Mouse (Mus musculus) heart, adult 11 months (tissue): ENCODE results near the gene Cd300a.

ENCODE experiments used
- DNase-seq: peaks from one replicate; pipeline ENCODE4 v3.0.0; 2022

Cd300a gene

DNA sequence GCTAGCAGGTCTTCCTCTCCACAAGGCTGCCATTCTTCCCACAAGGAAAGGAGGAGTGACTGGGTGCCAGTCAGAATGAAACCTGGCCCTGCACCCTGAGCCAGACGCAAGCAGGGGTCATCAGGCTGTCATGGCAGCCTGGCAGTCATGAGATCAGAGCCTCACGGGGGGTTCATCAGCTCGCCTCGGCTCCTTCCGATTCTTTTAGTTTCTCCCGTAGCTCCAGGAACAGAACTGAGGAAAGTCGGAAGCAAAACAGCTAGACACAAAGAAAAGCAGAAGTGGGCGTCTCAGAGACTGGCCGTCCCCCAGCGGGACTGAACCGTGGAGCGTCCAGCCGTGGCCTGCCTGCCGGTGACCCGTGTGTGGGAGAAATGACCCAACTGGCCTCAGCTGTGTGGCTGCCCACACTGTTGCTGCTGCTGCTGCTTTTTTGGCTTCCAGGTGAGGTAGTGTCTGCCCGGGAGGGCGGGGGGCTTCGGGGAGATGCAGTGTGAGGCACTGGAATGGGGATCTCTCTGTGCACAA lies at the start of gene Cd300a:
Gene Cd300a (plus strand): TSS at position 51 of the 528 bp plus-strand sequence.
- DNase-seq: peak; percentile 95

DNA sequence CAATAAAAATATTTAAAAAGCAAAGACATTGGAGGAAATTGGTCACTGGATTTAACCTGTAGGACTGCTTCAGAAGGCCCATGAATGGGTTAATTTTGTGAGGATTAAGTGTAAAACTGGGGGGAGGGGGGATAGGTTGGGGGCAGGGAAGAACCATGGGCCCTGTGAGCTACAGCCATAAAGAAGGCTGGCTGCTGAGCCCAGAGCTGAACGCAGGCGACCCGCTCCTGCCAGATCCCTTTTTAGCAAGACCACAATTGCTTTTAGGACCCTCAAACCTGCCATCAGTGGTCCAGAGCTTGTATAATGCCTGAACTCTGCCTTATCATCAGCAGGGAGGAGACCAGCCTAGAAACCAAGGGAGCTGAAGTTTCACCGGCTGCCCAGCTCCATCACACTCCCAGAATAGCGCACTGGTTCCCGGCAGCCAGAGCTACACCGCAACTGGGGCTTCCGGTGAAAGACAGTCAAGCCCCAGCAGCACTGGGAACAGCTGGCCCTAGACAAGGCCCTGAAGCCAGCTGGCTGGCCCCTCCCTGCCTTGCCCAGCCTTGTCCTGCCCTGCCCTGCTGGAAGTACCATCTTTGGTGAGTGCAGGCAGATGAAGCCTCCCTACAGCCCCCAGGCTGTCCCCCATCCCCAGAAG lies 45.9 kb upstream of the Cd300a start:
- DNase-seq: peak; percentile 96

DNA sequence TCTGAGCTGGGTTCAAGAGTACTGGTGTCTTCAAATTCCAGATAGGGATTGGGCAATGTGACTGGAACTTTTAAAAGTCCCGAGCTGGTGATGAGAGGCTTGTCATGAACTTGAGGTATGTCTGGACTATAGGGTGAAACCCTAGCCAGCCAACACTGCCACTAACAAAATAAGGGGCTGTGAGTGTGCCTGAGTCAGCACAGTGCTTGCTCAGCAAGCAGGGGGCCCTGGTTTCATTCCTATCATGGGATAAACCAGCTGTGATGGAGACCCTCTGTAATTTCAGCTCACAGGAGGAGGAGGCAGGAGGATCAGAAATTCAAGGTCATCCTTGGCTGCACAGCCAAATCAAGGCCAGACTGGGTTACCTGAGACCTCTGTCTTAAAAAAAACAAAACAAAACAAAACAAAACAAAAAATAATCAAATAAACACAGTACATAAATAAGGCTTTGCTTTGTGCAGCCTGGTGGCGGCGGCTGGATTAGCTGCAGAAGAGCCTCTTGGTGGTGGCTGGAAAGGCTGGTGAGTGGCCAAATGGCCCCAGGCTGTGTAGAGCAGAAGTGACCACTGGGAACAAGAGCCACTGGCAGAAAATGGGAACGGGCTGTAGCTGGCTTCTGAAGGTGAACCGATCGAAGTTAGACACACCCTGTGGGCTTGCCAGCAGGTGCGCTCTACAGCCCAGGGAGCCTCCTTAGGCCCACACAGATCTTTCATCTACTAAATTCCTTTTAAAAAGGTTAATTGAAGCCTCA lies 45.2 kb upstream of the Cd300a start:
- DNase-seq: no peak

DNA sequence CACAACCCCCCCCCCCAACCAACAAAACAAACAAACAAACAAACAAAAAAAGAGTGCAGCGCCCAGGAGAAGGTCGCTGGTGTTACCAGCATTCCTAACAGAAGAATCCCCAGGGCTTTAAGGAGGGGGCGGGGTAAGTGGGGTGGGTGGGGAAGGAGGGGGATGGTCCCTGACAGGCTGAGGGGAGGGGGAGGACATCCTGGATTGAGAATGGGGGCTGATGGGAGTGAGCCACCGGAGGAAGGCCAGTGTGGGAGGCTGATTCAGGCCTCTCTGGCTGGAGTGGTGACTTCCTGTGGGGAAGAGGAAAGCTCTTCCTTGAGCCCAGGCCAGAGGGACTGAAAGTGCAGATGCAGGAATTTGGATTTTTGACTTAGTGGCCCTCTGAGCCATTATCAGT lies 43.5 kb upstream of the Cd300a start:
- no peak for DNase-seq

DNA sequence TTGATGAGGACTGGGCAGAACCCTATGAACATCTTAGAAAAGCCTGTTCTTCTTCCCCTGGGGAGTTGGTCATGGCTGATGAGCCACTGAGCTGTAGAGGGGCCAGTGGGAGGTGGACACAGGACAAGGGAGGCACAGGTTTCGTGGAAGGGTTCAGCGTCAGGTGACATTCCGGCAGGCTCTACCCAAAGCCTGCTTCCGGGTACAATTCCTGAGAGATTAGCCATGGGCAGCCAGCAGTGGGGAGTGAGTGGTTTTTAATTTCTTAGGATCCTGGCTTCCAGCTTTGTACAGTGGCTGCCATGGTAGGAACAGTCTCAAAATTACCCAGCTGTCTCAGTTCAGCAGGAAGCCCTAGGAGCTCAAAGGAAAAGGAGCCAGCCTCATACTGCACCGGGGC lies 42.8 kb upstream of the Cd300a start:
- DNase-seq: no peak

DNA sequence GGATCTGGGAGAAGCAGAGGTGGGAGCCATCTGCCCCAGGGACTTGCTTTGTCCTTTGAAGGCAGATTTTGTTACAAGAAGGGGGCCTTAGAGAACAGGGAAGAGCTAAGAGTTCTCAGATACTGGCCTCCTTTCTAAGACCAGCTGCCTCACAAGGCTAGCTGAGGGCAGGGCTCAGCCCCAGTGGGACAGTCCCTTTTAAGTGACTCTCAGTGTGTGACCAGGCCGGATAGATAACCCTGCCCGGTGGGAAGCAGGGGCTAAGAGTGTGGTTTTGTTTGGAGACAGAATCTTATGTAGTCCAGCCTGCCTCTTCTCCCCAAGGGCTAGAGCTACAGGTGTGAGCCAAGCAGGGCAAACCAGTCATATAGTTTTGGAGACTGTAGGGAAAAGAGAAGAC lies 40.3 kb upstream of the Cd300a start:
- peak; percentile 93 for DNase-seq

DNA sequence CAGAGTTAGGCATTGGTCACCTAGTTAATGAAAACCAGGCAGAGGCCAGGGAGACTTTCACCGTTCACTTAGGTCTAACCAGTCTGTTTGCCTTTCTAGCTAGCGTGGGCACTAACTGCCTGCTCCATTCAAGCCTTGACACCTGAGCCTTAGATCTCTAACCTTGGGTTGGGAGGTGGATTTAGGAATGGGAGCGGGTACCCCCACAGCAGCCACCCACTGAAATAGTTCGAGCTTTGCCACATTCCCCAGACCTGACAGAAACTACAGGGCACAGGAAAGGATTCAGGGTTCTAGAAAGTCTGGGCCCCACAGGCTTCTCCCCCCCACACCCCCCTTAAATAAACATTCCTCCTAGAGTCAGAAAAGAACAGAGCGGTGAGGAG lies 39.8 kb upstream of the Cd300a start:
- no peak for DNase-seq

DNA sequence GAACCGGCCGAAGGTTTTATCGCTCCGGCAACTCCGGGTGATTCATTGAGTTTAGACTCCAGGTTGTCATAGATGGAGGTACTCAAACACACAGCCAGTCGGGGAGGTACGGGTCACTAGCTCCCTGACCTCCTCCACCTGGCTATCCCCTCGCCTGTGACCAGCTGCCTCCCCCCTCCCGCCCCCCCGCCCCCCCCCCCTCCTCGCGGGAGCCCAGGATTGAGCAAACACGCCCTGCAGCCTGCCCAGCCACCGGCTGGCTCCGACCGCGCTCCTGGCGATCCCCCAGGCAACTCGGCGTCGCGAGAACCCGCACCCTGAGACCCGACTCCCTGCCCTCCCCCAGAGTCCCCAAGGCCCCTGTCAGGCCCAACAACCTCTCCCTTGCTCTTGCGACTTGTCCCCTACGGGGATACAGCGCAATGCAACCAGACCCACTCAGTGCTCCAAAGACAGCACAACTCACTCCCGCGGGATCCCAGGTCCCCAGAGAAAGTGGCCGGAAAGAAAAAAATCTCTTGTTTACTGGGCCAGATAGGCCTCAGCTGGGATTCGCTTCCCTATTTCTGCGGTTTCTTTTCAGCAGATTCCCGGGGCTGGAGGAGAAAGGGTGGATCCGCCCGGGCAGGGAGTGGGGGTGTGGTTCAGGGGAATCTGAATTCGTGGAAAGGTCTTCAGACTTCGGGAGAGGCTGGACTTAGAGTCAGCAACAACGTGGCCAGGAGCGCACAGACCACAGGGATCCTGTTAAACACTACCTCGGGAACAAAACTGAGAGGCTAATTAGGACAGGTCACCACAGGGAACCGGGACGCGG lies 39.2 kb upstream of the Cd300a start, which contains the start of gene Gprc5c:
Gene Gprc5c (plus strand): TSS at position 701 of the 817 bp plus-strand sequence.
- peak; percentile 98 for DNase-seq

DNA sequence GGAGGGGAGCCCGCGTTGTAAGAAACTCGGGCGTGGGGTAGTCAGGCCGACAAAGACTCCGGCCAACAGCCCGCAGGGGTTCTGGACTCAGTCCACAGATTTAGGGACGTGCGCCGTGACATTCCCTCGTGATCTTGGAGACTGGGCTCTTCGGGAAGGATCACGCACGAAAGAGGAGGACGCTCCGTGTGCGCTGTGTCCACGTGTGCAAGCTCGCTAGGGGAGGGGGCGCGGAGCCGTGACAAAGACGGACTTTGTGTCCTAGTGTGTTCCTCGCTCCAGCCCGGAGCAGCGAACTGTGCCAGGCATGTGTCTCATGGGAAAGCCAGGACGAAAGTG lies 38.6 kb upstream of the Cd300a start:
- no peak for DNase-seq

DNA sequence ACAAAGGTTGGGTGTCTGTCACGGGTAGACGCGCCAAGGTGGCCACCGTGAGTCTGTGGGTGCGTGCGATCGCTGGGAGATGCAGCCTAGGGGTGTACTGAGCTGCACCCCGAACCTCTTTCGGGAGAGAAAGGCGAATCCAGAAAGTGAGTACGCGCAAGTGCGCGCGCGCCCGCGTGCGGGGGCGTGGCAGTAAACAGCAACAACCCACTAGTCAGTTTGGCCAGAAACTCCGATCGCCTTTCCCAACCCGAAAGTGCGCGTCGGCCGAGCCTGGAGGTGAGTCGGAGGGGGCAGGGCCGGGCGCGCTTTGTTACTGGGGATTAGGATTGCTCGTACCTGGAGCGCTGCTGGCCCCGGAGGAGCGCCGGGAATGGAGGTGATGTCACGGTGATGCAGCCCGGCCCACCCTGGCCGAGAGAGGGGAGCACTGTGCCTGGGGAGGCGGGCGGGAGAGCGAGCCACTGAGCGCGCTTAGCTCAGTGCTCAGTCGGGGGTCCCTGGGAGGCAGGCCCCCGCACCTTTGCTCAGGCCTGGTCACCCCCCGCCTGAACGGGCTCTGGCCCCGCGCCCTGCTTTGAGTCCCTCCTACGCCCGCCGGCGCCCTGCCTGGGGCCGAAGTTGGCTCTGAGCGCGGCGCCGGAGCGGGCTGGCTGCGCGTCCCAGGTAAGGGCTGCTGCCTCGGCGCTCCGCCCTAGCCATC lies 38.1 kb upstream of the Cd300a start:
- DNase-seq: peak; percentile 98

DNA sequence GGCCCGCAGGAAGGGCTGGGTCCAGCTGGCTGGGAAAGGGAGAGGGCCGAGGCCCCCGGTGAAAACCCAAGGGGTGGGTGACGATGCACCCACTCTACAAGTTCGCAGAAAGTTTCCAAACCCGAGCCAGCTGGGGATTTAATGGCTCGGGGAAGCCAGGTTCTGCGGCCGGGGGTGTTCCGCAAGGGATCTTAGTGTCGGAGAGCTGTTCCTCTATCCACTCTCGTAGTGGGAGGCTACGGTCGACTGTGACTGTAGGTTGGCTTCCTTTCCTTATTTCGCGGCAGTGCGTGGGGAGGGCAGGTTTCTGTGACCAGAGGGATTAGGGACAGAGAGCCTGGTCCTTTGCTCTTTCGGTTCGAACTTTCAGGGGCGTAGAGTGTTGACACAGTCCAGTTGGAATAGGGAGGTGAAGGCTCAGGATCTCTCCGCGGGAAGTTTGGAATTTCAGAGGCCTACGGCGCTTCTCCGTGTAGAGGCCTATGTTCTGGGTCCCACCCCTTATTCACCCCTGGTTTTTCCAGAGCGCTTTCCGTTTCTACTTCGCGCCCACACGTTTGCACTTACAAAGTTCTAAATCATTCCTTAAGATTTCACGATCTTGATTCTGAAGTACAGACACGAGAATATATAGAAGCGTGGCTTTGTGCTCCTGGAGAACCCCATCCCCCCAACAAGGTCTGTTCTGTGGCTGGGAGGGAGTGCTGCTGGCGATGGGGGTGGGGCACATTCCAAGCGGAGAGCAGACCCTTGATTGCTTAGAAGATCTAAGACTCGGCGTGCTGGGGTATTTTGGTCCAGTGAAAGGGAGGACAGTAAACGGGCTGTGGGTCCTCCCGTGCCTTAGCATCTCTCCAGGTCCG lies 37.3 kb upstream of the Cd300a start:
- peak; percentile 93 for DNase-seq

DNA sequence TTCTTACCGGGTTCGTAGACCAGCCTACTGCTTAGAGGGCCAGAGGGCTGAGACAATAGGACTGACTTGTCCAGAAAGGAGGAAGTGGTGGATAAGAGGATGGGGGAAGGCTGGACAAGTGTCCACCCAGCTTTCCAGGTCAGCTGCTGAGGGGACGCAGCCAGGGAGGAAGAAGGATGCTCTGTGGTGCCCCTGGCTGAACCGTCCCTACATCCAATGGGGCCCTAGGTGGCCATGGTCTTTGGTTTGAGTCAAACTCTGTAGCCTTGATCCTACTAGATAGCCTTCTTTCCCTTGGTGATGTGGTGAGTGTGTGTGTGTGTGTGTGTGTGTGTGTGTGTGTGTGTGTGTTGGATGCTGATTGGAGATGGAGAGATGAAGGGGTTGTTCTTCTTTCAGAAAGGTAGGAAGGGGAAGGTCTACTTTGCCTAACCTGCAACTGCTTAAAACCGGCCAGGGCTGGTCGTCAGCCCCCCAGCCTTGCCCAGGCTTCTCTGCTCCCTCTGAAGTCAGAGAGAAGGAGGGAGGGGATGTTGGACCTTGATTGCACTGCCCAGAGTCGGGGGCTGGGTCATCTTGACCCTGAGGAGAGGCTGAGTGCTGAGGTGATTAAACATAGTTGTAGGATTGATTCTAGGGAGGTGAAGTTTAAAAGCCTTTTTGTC lies 36.5 kb upstream of the Cd300a start:
- DNase-seq: no peak

DNA sequence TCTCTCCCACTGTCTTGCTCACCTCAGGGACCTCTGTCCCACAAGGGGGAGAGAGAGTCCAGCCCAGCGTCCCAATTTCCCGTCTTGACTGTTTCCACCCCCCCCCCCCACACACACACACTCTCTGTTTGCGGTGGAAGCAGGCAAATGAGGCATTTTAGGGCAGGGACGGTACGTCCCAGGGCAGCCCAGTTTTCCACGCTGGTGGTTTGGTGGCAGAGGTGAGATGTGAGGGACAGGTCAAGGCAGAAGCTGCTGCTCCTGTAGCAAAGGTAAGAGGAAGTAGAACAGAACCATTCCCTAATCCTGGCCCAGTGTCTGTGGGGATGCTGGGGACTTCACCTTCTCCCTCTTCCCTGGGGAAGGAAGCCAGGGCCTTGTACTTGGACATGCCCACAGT lies 35.3 kb upstream of the Cd300a start:
- DNase-seq: peak; percentile 83

DNA sequence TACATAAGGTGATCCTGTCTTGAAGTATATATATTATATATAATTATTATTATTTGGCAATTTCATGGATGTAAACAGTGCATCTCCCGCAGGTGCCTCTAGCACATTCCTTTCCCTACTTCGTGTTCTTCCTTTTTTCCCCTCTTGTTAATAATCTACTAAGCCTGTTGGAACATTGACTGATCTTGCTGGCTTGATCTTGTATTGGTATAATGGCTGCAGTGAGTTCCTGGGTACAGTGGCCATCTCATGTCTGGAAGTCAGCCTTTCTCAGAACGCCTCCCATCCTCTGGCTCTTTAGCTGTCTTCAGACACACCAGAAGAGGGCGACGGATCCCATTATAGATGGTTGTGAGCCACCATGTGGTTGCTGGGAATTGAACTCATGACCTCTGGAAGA lies 33.7 kb upstream of the Cd300a start:
- no peak for DNase-seq

DNA sequence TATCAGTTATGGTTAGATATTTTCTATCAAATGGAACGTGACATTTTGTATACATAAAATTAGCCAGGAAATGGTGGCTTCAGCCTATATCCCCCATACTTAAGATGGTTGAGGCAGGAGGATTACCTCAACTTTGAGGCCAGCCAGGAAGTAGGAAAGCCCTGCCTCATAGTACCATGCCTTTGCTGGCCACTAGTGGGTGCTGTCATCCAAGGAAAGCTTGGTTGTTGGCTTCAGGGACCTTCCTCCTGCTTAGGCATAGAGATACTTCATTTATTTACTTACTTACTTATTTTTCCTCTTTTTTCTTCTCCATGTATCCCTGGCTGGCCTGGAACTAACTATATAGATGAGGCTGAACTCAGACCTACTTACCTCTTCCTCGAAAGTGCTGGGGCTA lies 31.2 kb upstream of the Cd300a start:
- DNase-seq: no peak

DNA sequence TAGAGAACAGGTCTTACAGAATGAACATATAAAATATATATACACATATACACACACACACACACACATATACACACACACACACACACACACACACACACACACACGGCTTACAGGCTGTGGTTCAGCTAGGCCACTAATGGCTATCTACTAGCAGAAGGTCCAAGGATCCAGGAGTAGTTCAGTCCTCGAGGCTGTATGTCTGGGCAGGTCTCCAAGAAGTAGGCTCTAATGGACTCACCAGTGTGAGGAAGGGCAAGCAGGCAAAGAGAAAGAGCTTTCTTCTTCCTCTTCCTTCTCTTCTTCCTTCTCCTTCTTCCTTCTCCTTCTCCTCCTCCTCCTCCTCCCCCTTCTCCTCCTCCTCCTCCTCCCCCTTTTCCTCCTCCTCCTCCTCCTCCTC lies 28.8 kb upstream of the Cd300a start:
- DNase-seq: no peak

DNA sequence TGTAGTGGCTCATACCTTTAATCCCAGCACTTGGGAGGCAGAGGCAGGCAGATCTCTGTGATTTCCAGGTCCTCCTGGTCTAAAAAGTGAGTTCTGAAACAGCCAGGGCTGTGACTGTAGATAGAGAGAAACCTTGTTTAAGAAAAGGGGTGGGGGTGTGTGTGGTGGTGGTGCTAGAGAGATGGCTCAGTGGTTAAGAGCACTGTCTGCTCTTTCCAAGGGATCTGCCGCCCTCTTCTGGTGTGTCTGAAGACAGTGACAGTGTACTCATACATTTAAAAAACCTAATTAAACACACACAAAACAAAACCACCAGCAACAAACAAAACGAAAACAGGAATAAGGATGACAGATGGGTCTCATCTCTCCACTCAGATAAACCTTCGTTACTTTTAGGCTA lies 27.2 kb upstream of the Cd300a start:
- DNase-seq: no peak

DNA sequence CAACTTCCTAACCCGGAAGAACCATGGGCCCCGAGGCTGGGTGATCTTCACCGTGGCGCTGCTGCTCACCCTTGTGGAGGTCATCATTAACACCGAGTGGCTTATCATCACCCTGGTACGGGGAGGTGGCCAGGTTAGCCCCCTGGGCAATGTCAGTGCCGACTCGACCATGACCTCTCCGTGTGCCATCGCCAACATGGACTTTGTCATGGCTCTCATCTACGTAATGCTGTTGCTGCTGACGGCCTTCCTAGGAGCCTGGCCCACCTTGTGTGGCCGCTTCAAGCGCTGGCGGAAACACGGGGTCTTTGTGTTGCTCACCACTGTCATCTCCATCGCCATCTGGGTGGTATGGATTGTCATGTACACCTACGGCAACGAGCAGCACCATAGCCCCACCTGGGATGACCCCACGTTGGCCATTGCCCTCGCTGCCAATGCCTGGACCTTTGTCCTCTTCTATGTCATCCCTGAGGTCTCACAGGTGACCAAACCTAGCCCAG lies 25.9 kb upstream of the Cd300a start:
- DNase-seq: peak; percentile 91

DNA sequence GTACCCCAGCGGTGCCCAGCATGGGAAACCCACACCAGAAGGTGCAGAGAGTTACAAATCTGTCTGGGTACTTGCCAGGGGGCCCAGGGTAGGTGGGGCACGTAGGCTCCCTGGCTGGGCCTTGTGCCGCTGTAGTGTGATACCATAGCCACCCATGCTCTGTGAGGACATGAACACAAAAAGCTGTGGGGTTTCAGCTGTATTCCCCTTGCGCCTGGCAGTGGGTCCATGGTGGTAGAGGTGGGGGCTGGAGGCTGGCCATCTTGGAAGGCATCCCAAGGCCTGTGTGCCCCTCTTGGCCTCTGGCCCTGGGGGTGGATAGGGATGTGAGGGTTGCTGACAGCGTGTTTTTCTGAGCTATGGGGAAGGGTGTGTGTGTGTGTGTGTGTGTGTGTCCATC lies 23.8 kb upstream of the Cd300a start:
- peak; percentile 94 for DNase-seq

DNA sequence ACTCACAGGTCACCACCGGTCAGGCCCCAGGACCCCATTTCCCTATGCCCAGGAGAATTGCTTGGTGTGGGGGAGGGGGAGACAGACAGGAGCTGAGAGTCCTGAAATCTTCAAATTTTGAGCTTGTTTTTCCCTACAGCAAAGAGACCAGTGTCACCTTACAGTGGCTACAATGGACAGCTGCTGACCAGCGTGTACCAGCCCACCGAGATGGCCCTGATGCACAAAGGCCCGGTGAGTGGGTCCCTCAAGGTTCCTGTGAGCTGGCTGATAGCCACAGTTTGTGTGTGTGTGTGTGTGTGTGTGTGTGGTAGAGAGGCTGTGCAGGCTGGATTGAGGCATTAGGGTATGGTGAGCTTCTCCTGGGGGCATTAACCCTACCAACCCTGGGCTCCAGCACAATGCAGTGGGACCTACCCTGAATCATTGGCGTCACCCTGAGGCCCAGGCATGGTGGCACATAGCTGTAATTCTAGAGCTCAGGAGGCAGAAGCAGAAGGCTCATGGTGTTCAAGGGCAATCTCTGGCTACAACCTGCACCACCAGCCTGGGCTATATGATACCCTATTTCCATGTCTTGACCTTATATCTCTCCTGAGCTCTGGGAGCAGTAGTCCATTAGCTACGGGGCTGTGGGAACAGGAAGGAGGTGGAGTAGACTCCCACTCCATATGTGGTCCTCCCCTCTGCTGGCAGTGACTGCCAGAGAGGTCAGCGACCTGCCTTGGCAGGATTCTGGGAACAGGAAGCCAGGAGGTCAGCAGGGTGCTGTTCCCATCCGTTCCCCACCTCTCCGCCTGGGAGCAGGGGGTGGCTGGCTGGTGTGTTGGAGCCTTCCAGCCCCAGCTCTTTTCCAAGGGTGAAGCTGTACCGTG lies 23.1 kb upstream of the Cd300a start:
- DNase-seq: peak; percentile 98
